Mouse (Mus musculus) liver, embryonic 13.5 days (tissue): Measurements from ENCODE around the gene Tspo2. TPM values are rescaled to one million over a fixed set of nuclear protein-coding genes. Genes with fewer than 3 reads are reported as not detected.

Experiments used
- ATAC-seq: fragments of 200-750 bp; cut with Nextera tagmentation; 2 replicates; pipeline ENCODE4 v1.8.0; 2017; ENCODE audit warnings: low read depth, mild to moderate bottlenecking, moderate number of reproducible peaks, moderate library complexity
- DNase-seq: peaks from one replicate; pipeline ENCODE4 v3.0.0; 2022
- H3K27ac ChIP-seq: fragments of 300-500 bp; sonication (generic); 2 replicates; pipeline ENCODE4 v1.5.1; 2015; ENCODE audit warnings: moderate library complexity, mild to moderate bottlenecking, inconsistent platforms
- H3K27me3 ChIP-seq: fragments of 300-500 bp; sonication (generic); 2 replicates; pipeline ENCODE4 v1.6.1; 2015; ENCODE audit warnings: mild to moderate bottlenecking, inconsistent platforms
- H3K36me3 ChIP-seq: fragments of 300-500 bp; sonication (generic); 2 replicates; pipeline ENCODE4 v1.6.1; 2015; ENCODE audit warnings: mild to moderate bottlenecking, inconsistent platforms
- H3K4me1 ChIP-seq: fragments of 300-500 bp; sonication (generic); replicated peaks from 2 replicates; pipeline ENCODE4 v1.6.1; 2015; ENCODE audit warnings: inconsistent platforms
- H3K4me2 ChIP-seq: fragments of 300-500 bp; sonication (generic); 2 replicates; pipeline ENCODE4 v1.6.1; 2015; ENCODE audit warnings: inconsistent platforms, mild to moderate bottlenecking, moderate library complexity
- H3K4me3 ChIP-seq: fragments of 300-500 bp; sonication (generic); replicated peaks from 2 replicates; pipeline ENCODE4 v1.5.1; 2015; ENCODE audit warnings: mild to moderate bottlenecking, inconsistent platforms
- H3K9ac ChIP-seq: fragments of 300-500 bp; sonication (generic); 2 replicates; pipeline ENCODE4 v1.6.1; 2015; ENCODE audit warnings: mild to moderate bottlenecking, inconsistent platforms
- H3K9me3 ChIP-seq: fragments of 300-500 bp; sonication (generic); replicated peaks from 2 replicates; pipeline ENCODE4 v1.6.1; 2016; ENCODE audit warnings: inconsistent platforms
- WGBS: fragments of 180-500 bp; shearing (Covaris S2); methylation state at CpG from one replicate; pipeline ENCODE4 v1.1.7; 2015; ENCODE audit not compliant: insufficient replicate concordance; 5-methylcytosine and 5-hydroxymethylcytosine counted together
- polyA plus RNA-seq: library from polyadenylated mRNA; unstranded; fragments of >200 nt; fragmentation: Nextera tagmentation; extraction: Ambion mirVana; gene quantifications from 2 replicates; pipeline ENCODE4 v1.2.1, GENCODE M21; 2015

The Tspo2 gene
- polyA plus RNA-seq, 1 experiment from 2014 or later: 152 TPM

DNA sequence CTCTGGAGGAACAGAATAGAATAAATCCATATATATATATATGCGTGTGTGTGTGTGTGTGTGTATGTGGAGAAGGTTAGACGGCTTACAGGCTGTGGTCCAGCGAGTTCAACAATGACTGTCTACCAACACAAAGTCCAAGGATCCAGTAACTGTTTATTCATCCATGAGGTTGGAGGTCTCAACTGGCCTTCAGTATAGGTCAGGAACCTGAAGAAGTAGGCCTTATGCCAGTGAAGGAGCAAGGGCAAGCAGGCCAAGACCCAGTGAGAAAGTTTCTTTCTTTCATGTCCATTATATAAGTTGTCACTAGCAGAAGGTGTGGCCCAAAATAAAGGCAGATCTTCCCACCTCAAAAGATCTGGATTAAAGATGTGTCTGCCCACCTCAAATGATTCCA, 48.6 kb downstream of the Tspo2 start:
- H3K27me3 ChIP-seq: no peaks in the 10 kb centered on the region
- no peak overlapping the region for H3K4me3 ChIP-seq
- H3K4me2 ChIP-seq: no peak overlapping the region
- peaks cover 61% of the 10 kb centered on the region for H3K36me3 ChIP-seq
- no peak overlapping the region for H3K27ac ChIP-seq
- ATAC-seq (no peak), DNase-seq (no peak)
- H3K9ac ChIP-seq: peak overlapping the region; percentile 29
- no peaks in the 10 kb centered on the region for H3K9me3 ChIP-seq
- peaks cover 70% of the 10 kb centered on the region for H3K4me1 ChIP-seq
- WGBS: 88% methylated on average over 3 of the region's 3 CpGs

GRCm38 (mm10) chr17:48401710-48402109, 49.6 kb downstream of the Tspo2 start:
- H3K4me2 ChIP-seq: no peak overlapping the region
- H3K4me1 ChIP-seq: peaks cover 60% of the 10 kb centered on the region
- H3K9ac ChIP-seq: no peak overlapping the region
- H3K4me3 ChIP-seq: no peak overlapping the region
- no peaks in the 10 kb centered on the region for H3K27me3 ChIP-seq
- WGBS: 73% methylated on average over 4 of the region's 4 CpGs
- no peak for ATAC-seq
- H3K36me3 ChIP-seq: peaks cover 72% of the 10 kb centered on the region
- H3K9me3 ChIP-seq: no peaks in the 10 kb centered on the region
- DNase-seq: no peak
- H3K27ac ChIP-seq: no peak overlapping the region

Other genes starting within 250 kb of the Tspo2 start
- 0.63 and 0.71 TPM in 2 replicates for gene Trem1, start 218.8 kb downstream of the Tspo2 start, polyA plus RNA-seq
- 2.1 and 2.2 TPM in 2 replicates for gene Trem3, start 203.7 kb downstream of the Tspo2 start, polyA plus RNA-seq
- 3.5 and 3.6 TPM in 2 replicates for gene Treml4, start 187.2 kb downstream of the Tspo2 start, polyA plus RNA-seq
- 4.4 and 5.5 TPM in 2 replicates for gene Treml2, start 152.0 kb downstream of the Tspo2 start, polyA plus RNA-seq
- 1.2 and 1.8 TPM in 2 replicates for gene B430306N03Rik, start 135.4 kb downstream of the Tspo2 start, polyA plus RNA-seq
- gene Trem2, start 105.1 kb downstream of the Tspo2 start, polyA plus RNA-seq: 3.1 and 3.2 TPM in 2 replicates
- gene Treml1, start 91.6 kb downstream of the Tspo2 start, polyA plus RNA-seq: 24.1 and 25.5 TPM in 2 replicates
- gene Nfya, start 41.6 kb downstream of the Tspo2 start, polyA plus RNA-seq: 7.2 and 9.7 TPM in 2 replicates
- 58.9 and 61.8 TPM in 2 replicates for gene Oard1, start 41.5 kb downstream of the Tspo2 start, polyA plus RNA-seq
- 1.2 TPM in 2 replicates for gene Apobec2, start 18.6 kb downstream of the Tspo2 start, polyA plus RNA-seq
- gene Unc5cl, start 3.4 kb upstream of the Tspo2 start, polyA plus RNA-seq: 3.5 and 4.4 TPM in 2 replicates